Mouse (Mus musculus) MEL (cell line): ENCODE data around the gene Sgo2a. TPM values are rescaled to one million over a fixed set of nuclear protein-coding genes. Genes with fewer than 3 reads are reported as not detected.

Experiments used
- DNase-seq: peaks from one replicate; pipeline ENCODE4 v3.0.0; 2011; ENCODE audit warnings: low read depth, low spot score
- H3K27ac ChIP-seq: 2 replicates; pipeline ENCODE4 v1.5.1; 2012; ENCODE audit warnings: low read depth, mild to moderate bottlenecking, control low read depth, low read length, moderate library complexity; ENCODE audit not compliant: control insufficient read depth
- H3K27me3 ChIP-seq, 2 experiments: fragments of 150-350 bp in 1 of 2; sonication (generic) in 1 of 2; 2 replicates each; pipeline ENCODE4 v1.6.1; 2012; ENCODE audit warnings: low read length in 2 of 2, mild to moderate bottlenecking in 2 of 2, improper control_type of control experiment in 1 of 2, moderate library complexity in 1 of 2; ENCODE audit not compliant: insufficient read depth in 2 of 2, control insufficient read depth in 1 of 2
- H3K36me3 ChIP-seq, 2 experiments: 2 replicates each; pipeline ENCODE4 v1.6.1; 2012 to 2014; ENCODE audit warnings: low read length in 2 of 2, improper control_type of control experiment in 1 of 2, inconsistent platforms in 1 of 2, mild to moderate bottlenecking in 1 of 2; ENCODE audit not compliant: insufficient read depth in 2 of 2, control insufficient read depth in 1 of 2
- H3K4me1 ChIP-seq, 2 experiments: fragments of 150-350 bp in 1 of 2; sonication (generic) in 1 of 2; 2 replicates each; pipeline ENCODE4 v1.6.1; 2012; ENCODE audit warnings: low read length in 2 of 2, improper control_type of control experiment in 1 of 2, mild to moderate bottlenecking in 1 of 2; ENCODE audit not compliant: insufficient read depth in 2 of 2, control insufficient read depth in 1 of 2
- H3K4me3 ChIP-seq, 2 experiments: fragments of 150-350 bp in 1 of 2; sonication (generic) in 1 of 2; 2 replicates each; pipeline ENCODE4 v1.5.1; 2012; ENCODE audit warnings: low read depth in 2 of 2, low read length in 2 of 2, mild to moderate bottlenecking in 2 of 2, moderate library complexity in 2 of 2, control low read depth in 1 of 2, improper control_type of control experiment in 1 of 2; ENCODE audit not compliant: control insufficient read depth in 1 of 2, insufficient read depth in 1 of 2
- H3K79me2 ChIP-seq: 2 replicates; pipeline ENCODE4 v1.6.1; 2012; ENCODE audit warnings: mild to moderate bottlenecking, low read length, moderate library complexity; ENCODE audit not compliant: control insufficient read depth, poor library complexity, insufficient read depth
- H3K9ac ChIP-seq: 2 replicates; pipeline ENCODE4 v1.6.1; 2012; ENCODE audit warnings: low read depth, mild to moderate bottlenecking, control low read depth, low read length, moderate library complexity; ENCODE audit not compliant: control insufficient read depth, poor library complexity, severe bottlenecking
- H3K9me3 ChIP-seq: fragments of 150-350 bp; sonication (generic); replicated peaks from 2 replicates; pipeline ENCODE4 v1.6.1; 2012; ENCODE audit warnings: mild to moderate bottlenecking, low read length, improper control_type of control experiment, moderate library complexity; ENCODE audit not compliant: insufficient read depth
- CTCF ChIP-seq, 3 experiments: IDR thresholded peaks in 2 of 3; conservative IDR thresholded peaks in 1 of 3; 2 replicates each; pipeline ENCODE4 v1.5.1; 2011 to 2012; ENCODE audit warnings: low read length in 3 of 3, low read depth in 2 of 3, mild to moderate bottlenecking in 2 of 3, improper control_type of control experiment in 1 of 3, inconsistent platforms in 1 of 3, mixed read lengths in 1 of 3, moderate library complexity in 1 of 3; ENCODE audit not compliant: control insufficient read depth in 1 of 3, insufficient read depth in 1 of 3, poor library complexity in 1 of 3, severe bottlenecking in 1 of 3
- EP300 ChIP-seq, 2 experiments: IDR thresholded peaks; 2 replicates each; pipeline ENCODE4 v1.6.1; 2011; ENCODE audit warnings: improper control_type of control experiment in 2 of 2, low read length in 2 of 2, low read depth in 1 of 2, mild to moderate bottlenecking in 1 of 2
- ETS1 ChIP-seq: IDR thresholded peaks from 2 replicates; pipeline ENCODE4 v1.6.1; 2012; ENCODE audit warnings: low read depth, mild to moderate bottlenecking, inconsistent platforms, low read length, improper control_type of control experiment, moderate library complexity
- GATA1 ChIP-seq: IDR thresholded peaks from 2 replicates; pipeline ENCODE4 v1.6.1; 2011; ENCODE audit warnings: low read depth, low read length, improper control_type of control experiment
- HCFC1 ChIP-seq: IDR thresholded peaks from 2 replicates; pipeline ENCODE4 v1.6.1; 2012; ENCODE audit warnings: low read depth, mild to moderate bottlenecking, inconsistent platforms, low read length, improper control_type of control experiment, moderate library complexity
- MAX ChIP-seq: IDR thresholded peaks from 2 replicates; pipeline ENCODE4 v1.6.1; 2011; ENCODE audit warnings: low read length, improper control_type of control experiment
- MEF2A ChIP-seq: IDR thresholded peaks from 2 replicates; pipeline ENCODE4 v1.6.1; 2014; ENCODE audit warnings: low read depth, mild to moderate bottlenecking, inconsistent platforms, low read length, improper control_type of control experiment; ENCODE audit not compliant: poor library complexity, insufficient replicate concordance, severe bottlenecking; ENCODE audit errors: extremely low read depth
- MYB ChIP-seq: IDR thresholded peaks from 2 replicates; pipeline ENCODE4 v1.6.1; 2011; ENCODE audit warnings: mild to moderate bottlenecking, low read depth, low read length, improper control_type of control experiment
- NRF1 ChIP-seq: IDR thresholded peaks from 2 replicates; pipeline ENCODE4 v1.6.1; 2014; ENCODE audit warnings: low read depth, mild to moderate bottlenecking, inconsistent platforms, low read length, improper control_type of control experiment, moderate library complexity; ENCODE audit not compliant: poor library complexity, insufficient read depth, severe bottlenecking
- POLR2A ChIP-seq, 2 experiments: IDR thresholded peaks; 2 replicates each; pipeline ENCODE4 v1.6.1; 2011 to 2012; ENCODE audit warnings: low read length in 2 of 2, mild to moderate bottlenecking in 2 of 2, control low read depth in 1 of 2, improper control_type of control experiment in 1 of 2, low read depth in 1 of 2, moderate library complexity in 1 of 2; ENCODE audit not compliant: control insufficient read depth in 1 of 2, insufficient read depth in 1 of 2, poor library complexity in 1 of 2
- POLR2AphosphoS5 ChIP-seq: IDR thresholded peaks from 2 replicates; pipeline ENCODE4 v1.6.1; 2012; ENCODE audit warnings: low read depth, borderline replicate concordance, mild to moderate bottlenecking, inconsistent platforms, low read length, moderate library complexity, mixed read lengths
- RCOR1 ChIP-seq: IDR thresholded peaks from 2 replicates; pipeline ENCODE4 v1.6.1; 2012; ENCODE audit warnings: low read depth, mild to moderate bottlenecking, inconsistent platforms, low read length, improper control_type of control experiment
- SMC3 ChIP-seq: IDR thresholded peaks from 2 replicates; pipeline ENCODE4 v1.6.1; 2011; ENCODE audit warnings: low read depth, low read length, improper control_type of control experiment
- TAL1 ChIP-seq: IDR thresholded peaks from 2 replicates; pipeline ENCODE4 v1.6.1; 2012; ENCODE audit warnings: mild to moderate bottlenecking, inconsistent platforms, low read length, moderate library complexity, mixed read lengths
- TCF12 ChIP-seq: IDR thresholded peaks from 2 replicates; pipeline ENCODE4 v1.6.1; 2014; ENCODE audit warnings: low read depth, mild to moderate bottlenecking, inconsistent platforms, low read length, improper control_type of control experiment, moderate library complexity
- USF1 ChIP-seq: IDR thresholded peaks from 2 replicates; pipeline ENCODE4 v1.6.1; 2014; ENCODE audit warnings: low read depth, mild to moderate bottlenecking, inconsistent platforms, low read length, improper control_type of control experiment, moderate library complexity
- USF2 ChIP-seq, 2 experiments: IDR thresholded peaks; 2 replicates each; pipeline ENCODE4 v1.6.1; 2011 to 2012; ENCODE audit warnings: improper control_type of control experiment in 2 of 2, low read length in 2 of 2, borderline replicate concordance in 1 of 2, inconsistent platforms in 1 of 2, low read depth in 1 of 2, mild to moderate bottlenecking in 1 of 2; ENCODE audit not compliant: insufficient read depth in 1 of 2
- ZC3H11A ChIP-seq: IDR thresholded peaks from 2 replicates; pipeline ENCODE4 v1.6.1; 2012; ENCODE audit warnings: low read depth, mild to moderate bottlenecking, inconsistent platforms, low read length, improper control_type of control experiment
- ZKSCAN1 ChIP-seq: IDR thresholded peaks from 2 replicates; pipeline ENCODE4 v1.6.1; 2012; ENCODE audit warnings: low read depth, mild to moderate bottlenecking, inconsistent platforms, low read length, improper control_type of control experiment, moderate library complexity
- ZMIZ1 ChIP-seq: IDR thresholded peaks from 2 replicates; pipeline ENCODE4 v1.6.1; 2012; ENCODE audit warnings: low read depth, mild to moderate bottlenecking, inconsistent platforms, low read length, improper control_type of control experiment, moderate library complexity
- polyA plus RNA-seq, 2 experiments: library from polyadenylated mRNA; stranded (reverse) in 1 of 2; unstranded in 1 of 2; fragments of >175 nt in 1 of 2; fragments of >200 nt in 1 of 2; gene quantifications; 2 replicates each; pipeline versions ENCODE4 v1.2.1 to v1.2.4; 2012; ENCODE audit warnings: low replicate concordance in 2 of 2, low read depth in 1 of 2; ENCODE audit not compliant: insufficient read length in 2 of 2, insufficient read depth in 1 of 2, missing spikeins in 1 of 2
- total RNA-seq: library from RNA; depleted of rRNA; stranded (reverse); fragments of 300-350 nt; gene quantifications from 2 replicates; pipeline ENCODE4 v1.2.3, GENCODE M21; 2012

Sgo2a gene
- total and polyA plus RNA-seq, 3 experiments: 11.5 to 48.8 (median 12.3) TPM

GRCm38 (mm10) chr1:57969327-57970271 is 26.2 kb upstream of the Sgo2a start (continued):
- peak in 1 of 2 experiments; percentile 41; a peak in 1 of 4 replicates for TF ChIP-seq EP300 (IDR thresholded peaks at IDR 0.05; ENCODE audit: low read depth in 1 of 2, low read length in 2 of 2)
- no peak for TF ChIP-seq MEF2A
- peak; percentile 73 for TF ChIP-seq TCF12
- no peak for TF ChIP-seq USF2 (IDR thresholded peaks at IDR 0.05; ENCODE audit: borderline replicate concordance in 1 of 2, insufficient read depth in 1 of 2, low read depth in 1 of 2, low read length in 2 of 2)
- peak; percentile 30; the same call in 1 of the 2 replicates for TF ChIP-seq MAX
- peak; percentile 85 for TF ChIP-seq HCFC1
- TF ChIP-seq SMC3: peak; percentile 44
- TF ChIP-seq TAL1: no peak
- TF ChIP-seq MYB: no peak
- TF ChIP-seq POLR2AphosphoS5: no peak
- no peak for TF ChIP-seq GATA1
- TF ChIP-seq ZKSCAN1: no peak
- peak; percentile 89 for TF ChIP-seq ZMIZ1
- TF ChIP-seq POLR2A (IDR thresholded peaks at IDR 0.05; ENCODE audit: control insufficient read depth in 1 of 2, insufficient read depth in 1 of 2, low read depth in 1 of 2, low read length in 2 of 2, poor library complexity in 1 of 2): peak; percentile 90 to 97
- TF ChIP-seq CTCF (IDR thresholded peaks at IDR 0.05 in 2 of 3, conservative IDR thresholded peaks at IDR 0.05 in 1 of 3; ENCODE audit: control insufficient read depth in 1 of 3, insufficient read depth in 1 of 3, low read depth in 2 of 3, low read length in 3 of 3, poor library complexity in 1 of 3, severe bottlenecking in 1 of 3): peak; percentile 42 to 86 (median 80); a peak in 5 of 6 replicates
- TF ChIP-seq NRF1: peak; percentile 70
- TF ChIP-seq USF1: 0 out of 2 replicates have a peak, but pooled peaks have one; percentile 38
- no peak for TF ChIP-seq ZC3H11A

- H3K4me1 ChIP-seq: peaks cover 8 to 19% of the 10 kb centered on the region in 2 experiments
- peaks cover 0 to 28% of the 10 kb centered on the region in 2 experiments; a peak in 3 of 4 replicates for H3K36me3 ChIP-seq
- H3K9me3 ChIP-seq: no peaks in the 10 kb centered on the region
- peak; percentile 48 for DNase-seq
- H3K27me3 ChIP-seq: no peaks in the 10 kb centered on the region
- no peak overlapping the region; the same call in 1 of the 2 replicates for H3K27ac ChIP-seq
- no peak overlapping the region for H3K9ac ChIP-seq
- H3K79me2 ChIP-seq: peaks cover 7% of the 10 kb centered on the region; the same call in 1 of the 2 replicates
- TF ChIP-seq ETS1: peak; percentile 52; the same call in 1 of the 2 replicates
- no peak for TF ChIP-seq RCOR1
- no peak overlapping the region for H3K4me3 ChIP-seq
Measured at GRCm38 (mm10) chr1:57971588-57971987, 24.2 kb upstream of the Sgo2a start.
